Mouse (Mus musculus): ENCODE measurements around the gene Rph3a. TPM values are rescaled to one million over a fixed set of nuclear protein-coding genes. Genes with fewer than 3 reads are reported as not detected.

Gene Rph3a
- polyA plus RNA-seq (2015; fragmentation: Nextera tagmentation; extraction: Ambion mirVana) = 0.19 TPM in 1 of 2 replicates, not detected in the other

GRCm38 (mm10) chr5:121009811-121010569, at the start of gene Rph3a:
Gene Rph3a, minus strand, starts transcription at chr5:121010092.
- Histone ChIP-seq H3K4me2 (replicated peaks) (no peak within 1 kb of the TSS), H3K27ac (replicated peaks) (no peak within 1 kb of the TSS), H3K4me1 (no peaks in the 10 kb centered on the region), H3K4me3 (replicated peaks) (no peak within 1 kb of the TSS), H3K9ac (no peak within 1 kb of the TSS), H3K36me3 (no peaks in the 10 kb centered on the region), H3K9me3 (replicated peaks) (no peaks in the 10 kb centered on the region), H3K27me3 (peaks cover 19% of the 10 kb centered on the region)
- 67% methylated on average over 12 of the region's 12 CpGs for WGBS
- no peak for ATAC-seq (ENCODE audit: insufficient number of reproducible peaks, low FRiP score, low TSS enrichment, low read depth)

GRCm38 (mm10) chr5:121058261-121058660, 48.4 kb upstream of the Rph3a start:
- Histone ChIP-seq H3K27me3 (no peaks in the 10 kb centered on the region), H3K9ac (no peak overlapping the region), H3K36me3 (no peaks in the 10 kb centered on the region), H3K4me2 (replicated peaks) (no peak overlapping the region), H3K9me3 (replicated peaks) (no peaks in the 10 kb centered on the region), H3K4me1 (no peaks in the 10 kb centered on the region), H3K4me3 (replicated peaks) (no peak overlapping the region), H3K27ac (replicated peaks) (no peak overlapping the region)
- no peak for ATAC-seq (ENCODE audit: insufficient number of reproducible peaks, low FRiP score, low TSS enrichment, low read depth)
- 91% methylated on average over 11 of the region's 11 CpGs for WGBS

GRCm38 (mm10) chr5:121053886-121054285, 44.0 kb upstream of the Rph3a start:
- H3K27ac ChIP-seq (replicated peaks) = no peak overlapping the region
- H3K27me3 ChIP-seq = no peaks in the 10 kb centered on the region
- no peaks in the 10 kb centered on the region for H3K4me1 ChIP-seq
- ATAC-seq (ENCODE audit: insufficient number of reproducible peaks, low FRiP score, low TSS enrichment, low read depth) = no peak
- H3K36me3 ChIP-seq = no peaks in the 10 kb centered on the region
- no peaks in the 10 kb centered on the region for H3K9me3 ChIP-seq (replicated peaks)
- 79% methylated on average over 9 of the region's 9 CpGs for WGBS
- H3K4me2 ChIP-seq (replicated peaks) = no peak overlapping the region
- no peak overlapping the region for H3K4me3 ChIP-seq (replicated peaks)
- H3K9ac ChIP-seq = no peak overlapping the region

GRCm38 (mm10) chr5:121041791-121042190, 31.9 kb upstream of the Rph3a start:
- Histone ChIP-seq H3K4me2 (replicated peaks) (no peak overlapping the region), H3K4me1 (no peaks in the 10 kb centered on the region), H3K4me3 (replicated peaks) (no peak overlapping the region), H3K9me3 (replicated peaks) (no peaks in the 10 kb centered on the region), H3K27me3 (no peaks in the 10 kb centered on the region), H3K27ac (replicated peaks) (no peak overlapping the region), H3K36me3 (no peaks in the 10 kb centered on the region), H3K9ac (no peak overlapping the region)
- no peak for ATAC-seq (ENCODE audit: insufficient number of reproducible peaks, low FRiP score, low TSS enrichment, low read depth)
- 69% methylated on average over 9 of the region's 9 CpGs for WGBS

- Histone ChIP-seq H3K27ac (replicated peaks) (no peak overlapping the region), H3K27me3 (no peaks in the 10 kb centered on the region), H3K9ac (no peak overlapping the region), H3K4me3 (replicated peaks) (no peak overlapping the region), H3K9me3 (replicated peaks) (no peaks in the 10 kb centered on the region), H3K4me2 (replicated peaks) (no peak overlapping the region), H3K36me3 (no peaks in the 10 kb centered on the region), H3K4me1 (no peaks in the 10 kb centered on the region)
- no peak for ATAC-seq (ENCODE audit: insufficient number of reproducible peaks, low FRiP score, low TSS enrichment, low read depth)
- 79% methylated on average over 9 of the region's 9 CpGs for WGBS
These were observed 29.6 kb upstream of the Rph3a start for GRCm38 (mm10) chr5:121039465-121039864.

- no peak for ATAC-seq (ENCODE audit: insufficient number of reproducible peaks, low FRiP score, low TSS enrichment, low read depth)
- Histone ChIP-seq H3K36me3 (no peaks in the 10 kb centered on the region), H3K4me1 (no peaks in the 10 kb centered on the region), H3K4me2 (replicated peaks) (no peak overlapping the region), H3K9ac (no peak overlapping the region), H3K27me3 (no peaks in the 10 kb centered on the region), H3K9me3 (replicated peaks) (no peaks in the 10 kb centered on the region), H3K27ac (replicated peaks) (no peak overlapping the region), H3K4me3 (replicated peaks) (no peak overlapping the region)
- 83% methylated on average over 9 of the region's 9 CpGs for whole genome bisulfite sequencing
These were observed 20.3 kb upstream of the Rph3a start for GRCm38 (mm10) chr5:121030161-121030560.

- Histone ChIP-seq H3K27ac (replicated peaks) (no peak overlapping the region), H3K4me1 (no peaks in the 10 kb centered on the region), H3K9ac (no peak overlapping the region), H3K36me3 (no peaks in the 10 kb centered on the region), H3K4me3 (replicated peaks) (no peak overlapping the region), H3K27me3 (no peaks in the 10 kb centered on the region), H3K4me2 (replicated peaks) (no peak overlapping the region), H3K9me3 (replicated peaks) (no peaks in the 10 kb centered on the region)
- ATAC-seq (ENCODE audit: insufficient number of reproducible peaks, low FRiP score, low TSS enrichment, low read depth) = no peak
- 76% methylated on average over 9 of the region's 9 CpGs for WGBS
These were observed 9.6 kb upstream of the Rph3a start for GRCm38 (mm10) chr5:121019505-121019904.

- H3K4me3 ChIP-seq (replicated peaks) = no peak overlapping the region
- ATAC-seq (ENCODE audit: insufficient number of reproducible peaks, low FRiP score, low TSS enrichment, low read depth) = no peak
- H3K4me1 ChIP-seq = no peaks in the 10 kb centered on the region
- H3K4me2 ChIP-seq (replicated peaks) = no peak overlapping the region
- no peaks in the 10 kb centered on the region for H3K9me3 ChIP-seq (replicated peaks)
- no peak overlapping the region for H3K9ac ChIP-seq
- no peaks in the 10 kb centered on the region for H3K27me3 ChIP-seq
- WGBS = 59% methylated on average over 5 of the region's 5 CpGs
- H3K36me3 ChIP-seq = no peaks in the 10 kb centered on the region
- H3K27ac ChIP-seq (replicated peaks) = no peak overlapping the region
These were observed 7.8 kb upstream of the Rph3a start for GRCm38 (mm10) chr5:121017699-121018098.

GRCm38 (mm10) chr5:121016405-121016804, 6.5 kb upstream of the Rph3a start:
- WGBS = 31% methylated on average over 12 of the region's 12 CpGs
- ATAC-seq (ENCODE audit: insufficient number of reproducible peaks, low FRiP score, low TSS enrichment, low read depth) = no peak
- H3K27me3 ChIP-seq = no peaks in the 10 kb centered on the region
- no peaks in the 10 kb centered on the region for H3K4me1 ChIP-seq
- H3K9me3 ChIP-seq (replicated peaks) = no peaks in the 10 kb centered on the region
- H3K9ac ChIP-seq = no peak overlapping the region
- no peak overlapping the region for H3K27ac ChIP-seq (replicated peaks)
- no peaks in the 10 kb centered on the region for H3K36me3 ChIP-seq
- no peak overlapping the region for H3K4me2 ChIP-seq (replicated peaks)
- no peak overlapping the region for H3K4me3 ChIP-seq (replicated peaks)

- no peak for ATAC-seq (ENCODE audit: insufficient number of reproducible peaks, low FRiP score, low TSS enrichment, low read depth)
These were observed 4.6 kb upstream of the Rph3a start for GRCm38 (mm10) chr5:121014496-121014895.

GRCm38 (mm10) chr5:121011962-121012361, 2.1 kb upstream of the Rph3a start:
- ATAC-seq (ENCODE audit: insufficient number of reproducible peaks, low FRiP score, low TSS enrichment, low read depth) = no peak
- Histone ChIP-seq H3K27me3 (peaks cover 19% of the 10 kb centered on the region), H3K4me2 (replicated peaks) (no peak overlapping the region), H3K4me1 (no peaks in the 10 kb centered on the region), H3K4me3 (replicated peaks) (no peak overlapping the region), H3K27ac (replicated peaks) (no peak overlapping the region), H3K9me3 (replicated peaks) (no peaks in the 10 kb centered on the region), H3K36me3 (no peaks in the 10 kb centered on the region), H3K9ac (no peak overlapping the region)
- WGBS = 19% methylated on average over 2 of the region's 2 CpGs

More at GRCm38 (mm10) chr5:121014496-121014895, 4.6 kb upstream of the Rph3a start:
- H3K4me3 ChIP-seq (replicated peaks) = no peak overlapping the region
- WGBS = 93% methylated on average over 2 of the region's 2 CpGs
- H3K4me2 ChIP-seq (replicated peaks) = no peak overlapping the region
- no peaks in the 10 kb centered on the region for H3K4me1 ChIP-seq
- no peaks in the 10 kb centered on the region for H3K36me3 ChIP-seq
- H3K9me3 ChIP-seq (replicated peaks) = no peaks in the 10 kb centered on the region
- H3K27ac ChIP-seq (replicated peaks) = no peak overlapping the region
- H3K27me3 ChIP-seq = no peaks in the 10 kb centered on the region
- H3K9ac ChIP-seq = no peak overlapping the region

GRCm38 (mm10) chr5:121009406-121009805, 486 bp downstream of the Rph3a start:
- WGBS = under 1% methylated on average over 19 of the region's 19 CpGs
- no peaks in the 10 kb centered on the region for H3K4me1 ChIP-seq
- no peaks in the 10 kb centered on the region for H3K9me3 ChIP-seq (replicated peaks)

More at GRCm38 (mm10) chr5:121009406-121009805, 486 bp downstream of the Rph3a start:
- Histone ChIP-seq H3K27ac (replicated peaks) (no peak overlapping the region), H3K4me3 (replicated peaks) (no peak overlapping the region), H3K4me2 (replicated peaks) (no peak overlapping the region), H3K9ac (no peak overlapping the region), H3K27me3 (peaks cover 19% of the 10 kb centered on the region), H3K36me3 (no peaks in the 10 kb centered on the region)
- no peak for ATAC-seq (ENCODE audit: insufficient number of reproducible peaks, low FRiP score, low TSS enrichment, low read depth)

All from embryonic facial prominence, embryonic 15.5 days (tissue).